Mouse (Mus musculus) stomach, embryonic 14.5 days (tissue): Measurements from ENCODE around the gene Gpr62. TPM values are rescaled to one million over a fixed set of nuclear protein-coding genes. Genes with fewer than 3 reads are reported as not detected.

ENCODE experiments used
- ATAC-seq: fragments of 200-750 bp; cut with Nextera tagmentation; 2 replicates; pipeline ENCODE4 v1.8.0; 2017; ENCODE audit warnings: low read depth, moderate TSS enrichment; ENCODE audit not compliant: insufficient number of reproducible peaks, insufficient read depth, low FRiP score
- H3K27ac ChIP-seq: fragments of 300-500 bp; sonication (generic); 2 replicates; pipeline ENCODE4 v1.5.1; 2014; ENCODE audit warnings: mild to moderate bottlenecking, low read length, moderate library complexity, mixed read lengths
- H3K27me3 ChIP-seq: fragments of 300-500 bp; sonication (generic); 2 replicates; pipeline ENCODE4 v1.6.1; 2014; ENCODE audit warnings: low read length, control low read depth, mixed read lengths; ENCODE audit not compliant: control insufficient read depth, insufficient read depth
- H3K36me3 ChIP-seq: fragments of 300-500 bp; sonication (generic); 2 replicates; pipeline ENCODE4 v1.6.1; 2014; ENCODE audit warnings: mild to moderate bottlenecking, control low read depth, low read length, moderate library complexity, mixed read lengths; ENCODE audit not compliant: control insufficient read depth, insufficient read depth
- H3K4me1 ChIP-seq: fragments of 300-500 bp; sonication (generic); 2 replicates; pipeline ENCODE4 v1.6.1; 2014; ENCODE audit warnings: low read length, control low read depth, mixed read lengths; ENCODE audit not compliant: control insufficient read depth, insufficient read depth
- H3K4me2 ChIP-seq: fragments of 300-500 bp; sonication (generic); replicated peaks from 2 replicates; pipeline ENCODE4 v1.6.1; 2014; ENCODE audit warnings: low read depth, low read length, control low read depth
- H3K4me3 ChIP-seq: fragments of 300-500 bp; sonication (generic); 2 replicates; pipeline ENCODE4 v1.5.1; 2014; ENCODE audit warnings: low read depth, low read length, control low read depth
- H3K9ac ChIP-seq: fragments of 300-500 bp; sonication (generic); replicated peaks from 2 replicates; pipeline ENCODE4 v1.6.1; 2014; ENCODE audit warnings: low read depth, mild to moderate bottlenecking, control low read depth, low read length, moderate library complexity, mixed read lengths
- H3K9me3 ChIP-seq: fragments of 300-500 bp; sonication (generic); 2 replicates; pipeline ENCODE4 v1.6.1; 2016; ENCODE audit warnings: low read depth, low read length, control low read depth; ENCODE audit not compliant: control insufficient read depth
- WGBS: fragments of 180-500 bp; shearing (Covaris S2); extraction: QIAGEN DNeasy Blood & Tissue Kit; methylation state at CpG from one replicate; pipeline ENCODE4 v1.1.7; 2014; 5-methylcytosine and 5-hydroxymethylcytosine counted together
- polyA plus RNA-seq: library from polyadenylated mRNA; unstranded; fragments of >200 nt; fragmentation: Nextera tagmentation; extraction: Ambion mirVana; gene quantifications from 2 replicates; pipeline ENCODE4 v1.2.1, GENCODE M21; 2014

The Gpr62 gene
- polyA plus RNA-seq, result 0.50 and 0.68 TPM in 2 replicates

DNA sequence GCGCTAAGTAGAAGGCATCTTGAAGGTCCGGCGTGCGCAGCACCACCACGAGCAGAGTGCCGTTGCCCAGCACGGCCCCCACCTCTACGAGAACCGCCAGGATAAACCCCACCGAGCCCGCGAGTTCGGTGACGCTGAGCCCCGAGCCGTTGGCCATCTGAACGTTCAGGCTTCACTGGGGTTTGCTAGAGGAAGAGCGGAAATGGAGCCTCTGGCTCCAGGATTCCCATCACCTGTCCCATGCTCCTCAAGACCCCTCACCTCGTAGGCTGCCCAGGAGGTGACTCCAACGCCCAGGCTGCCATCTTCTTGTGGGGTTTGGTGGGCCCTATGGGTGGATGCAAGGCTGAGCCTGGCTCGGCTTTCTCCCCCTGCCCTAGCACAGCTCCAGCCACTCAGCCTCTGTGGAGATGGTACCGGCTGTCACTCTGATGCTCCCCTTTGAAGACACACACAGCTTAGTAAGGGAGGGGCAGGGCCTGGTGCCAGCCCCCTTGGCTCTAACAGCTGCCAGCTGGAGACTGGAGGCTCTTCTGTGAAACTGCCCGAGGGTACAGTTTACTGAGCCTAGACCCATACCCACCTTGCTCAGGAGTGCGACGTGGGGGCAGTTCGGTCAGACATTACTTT lies at the start of gene Gpr62:
Gene Gpr62, minus strand, starts transcription at position 368 of the 630 bp plus-strand sequence.
- Histone ChIP-seq H3K4me3 (peak within 1 kb of the TSS; percentile 53), H3K27ac (no peak within 1 kb of the TSS), H3K36me3 (peaks cover 19% of the 10 kb centered on the region), H3K9me3 (no peaks in the 10 kb centered on the region), H3K9ac (peak within 1 kb of the TSS; percentile 55), H3K4me2 (peak within 1 kb of the TSS; percentile 98), H3K27me3 (no peaks in the 10 kb centered on the region), H3K4me1 (peaks cover 5% of the 10 kb centered on the region; the same call in 1 of the 2 replicates)
- WGBS, result 38% methylated on average over 26 of the region's 26 CpGs
- no peak for ATAC-seq

GRCm38 (mm10) chr9:106514273-106514672 lies 48.5 kb upstream of the Gpr62 start, which contains the start of gene Iqcf5:
Gene Iqcf5 (plus strand): TSS chr9:106514573.
- Histone ChIP-seq H3K4me3 (no peak within 1 kb of the TSS), H3K27ac (no peak within 1 kb of the TSS), H3K4me1 (no peaks in the 10 kb centered on the region), H3K36me3 (no peaks in the 10 kb centered on the region), H3K27me3 (no peaks in the 10 kb centered on the region), H3K9me3 (no peaks in the 10 kb centered on the region), H3K4me2 (no peak within 1 kb of the TSS), H3K9ac (no peak within 1 kb of the TSS)
- WGBS, result 87% methylated on average over 4 of the region's 4 CpGs
- no peak for ATAC-seq

DNA sequence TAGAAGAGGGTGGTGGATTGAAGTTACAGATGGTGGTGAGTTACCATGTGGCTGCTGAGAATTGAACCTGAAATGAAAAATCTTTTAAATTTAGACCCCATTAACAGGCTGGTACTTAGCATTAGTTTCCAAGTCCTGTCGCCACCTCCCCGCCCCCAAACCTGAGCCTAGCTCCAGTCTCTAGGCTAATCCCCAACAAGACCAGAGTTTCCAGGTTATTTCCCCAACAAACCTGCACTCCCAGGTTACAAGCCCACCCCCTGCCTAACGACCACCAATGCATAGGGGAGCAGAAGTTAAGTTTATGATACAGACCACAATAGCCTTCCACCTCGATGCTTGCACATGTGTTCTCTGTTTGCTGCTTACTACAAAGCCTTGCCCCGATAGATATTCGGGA lies 47.8 kb upstream of the Gpr62 start:
- ATAC-seq, result no peak
- H3K27me3 ChIP-seq, result no peaks in the 10 kb centered on the region

GRCm38 (mm10) chr9:106512729-106513450 lies 47.2 kb upstream of the Gpr62 start:
- H3K9ac ChIP-seq, result no peak overlapping the region
- WGBS, result 64% methylated on average over 13 of the region's 13 CpGs
- H3K27ac ChIP-seq, result no peak overlapping the region
- no peak overlapping the region for H3K4me2 ChIP-seq
- no peak overlapping the region for H3K4me3 ChIP-seq
- no peaks in the 10 kb centered on the region for H3K27me3 ChIP-seq
- H3K36me3 ChIP-seq, result no peaks in the 10 kb centered on the region
- no peaks in the 10 kb centered on the region for H3K4me1 ChIP-seq
- no peak for ATAC-seq
- no peaks in the 10 kb centered on the region for H3K9me3 ChIP-seq

More for the DNA sequence above, 47.8 kb upstream of the Gpr62 start:
- no peaks in the 10 kb centered on the region for H3K4me1 ChIP-seq
- no peak overlapping the region for H3K4me3 ChIP-seq
- no peaks in the 10 kb centered on the region for H3K9me3 ChIP-seq
- H3K9ac ChIP-seq, result no peak overlapping the region
- H3K27ac ChIP-seq, result no peak overlapping the region
- WGBS, result 76% methylated on average over 6 of the region's 6 CpGs
- no peak overlapping the region for H3K4me2 ChIP-seq
- no peaks in the 10 kb centered on the region for H3K36me3 ChIP-seq

- Histone ChIP-seq H3K9me3 (no peaks in the 10 kb centered on the region), H3K4me1 (no peaks in the 10 kb centered on the region), H3K4me2 (no peak overlapping the region), H3K27me3 (no peaks in the 10 kb centered on the region), H3K9ac (no peak overlapping the region), H3K27ac (no peak overlapping the region), H3K36me3 (no peaks in the 10 kb centered on the region), H3K4me3 (no peak overlapping the region)
- ATAC-seq, result no peak
- 84% methylated on average over 10 of the region's 10 CpGs for WGBS
Measured at GRCm38 (mm10) chr9:106509356-106509755, 43.6 kb upstream of the Gpr62 start.

DNA sequence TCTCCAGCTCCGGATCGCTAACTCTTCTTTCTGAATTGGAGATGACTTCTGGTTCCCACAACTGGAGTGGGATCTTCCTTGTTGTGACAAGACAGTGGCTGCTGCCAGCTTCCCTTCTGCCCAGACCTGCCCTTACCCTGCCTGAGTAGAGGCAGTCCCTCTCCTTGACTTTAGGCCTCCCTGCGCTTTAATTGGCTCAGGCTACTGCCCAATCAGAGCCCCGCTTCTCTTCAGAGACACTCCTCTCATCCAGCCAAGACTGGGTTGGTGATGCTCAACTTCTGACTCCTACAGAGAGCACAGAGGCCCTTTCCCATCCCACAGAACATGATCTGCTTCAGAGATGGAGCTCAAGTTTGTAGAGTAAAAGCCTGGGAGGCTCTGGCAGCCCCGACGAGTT lies 38.5 kb upstream of the Gpr62 start:
- Histone ChIP-seq H3K9ac (no peak overlapping the region), H3K4me1 (no peaks in the 10 kb centered on the region)
- WGBS, result 82% methylated on average over 6 of the region's 6 CpGs

GRCm38 (mm10) chr9:106501846-106502245 lies 36.1 kb upstream of the Gpr62 start:
- Histone ChIP-seq H3K9ac (no peak overlapping the region), H3K4me2 (no peak overlapping the region), H3K36me3 (no peaks in the 10 kb centered on the region), H3K4me3 (no peak overlapping the region), H3K27ac (no peak overlapping the region), H3K27me3 (no peaks in the 10 kb centered on the region), H3K9me3 (no peaks in the 10 kb centered on the region), H3K4me1 (no peaks in the 10 kb centered on the region)
- 86% methylated on average over 22 of the region's 22 CpGs for WGBS
- ATAC-seq, result no peak

More for the DNA sequence above, 38.5 kb upstream of the Gpr62 start:
- no peaks in the 10 kb centered on the region for H3K27me3 ChIP-seq
- H3K36me3 ChIP-seq, result no peaks in the 10 kb centered on the region
- H3K9me3 ChIP-seq, result no peaks in the 10 kb centered on the region
- no peak overlapping the region for H3K4me3 ChIP-seq
- no peak overlapping the region for H3K4me2 ChIP-seq
- H3K27ac ChIP-seq, result no peak overlapping the region
- no peak for ATAC-seq

- Histone ChIP-seq H3K4me1 (no peaks in the 10 kb centered on the region), H3K27ac (no peak within 1 kb of the TSS), H3K4me2 (no peak within 1 kb of the TSS), H3K27me3 (no peaks in the 10 kb centered on the region), H3K9me3 (no peaks in the 10 kb centered on the region), H3K4me3 (no peak within 1 kb of the TSS), H3K9ac (no peak within 1 kb of the TSS), H3K36me3 (no peaks in the 10 kb centered on the region)
- 89% methylated on average over 6 of the region's 6 CpGs for WGBS
- no peak for ATAC-seq
Measured at GRCm38 (mm10) chr9:106499667-106500066, 33.9 kb upstream of the Gpr62 start, which contains the start of gene Iqcf1. Gene Iqcf1 (plus strand): TSS chr9:106499967.
